Mouse (Mus musculus): ENCODE measurements around the gene Pnpla6.
"Not testable (repeated sequence)": the region's sequence is repeated elsewhere in the genome, so short reads cannot be mapped to it uniquely, and the experiment has no call there.

The Pnpla6 gene

GRCm38 (mm10) chr8:3576211-3576960 is 61.2 kb downstream of the Pnpla6 start:
- DNase-seq (ENCODE audit: low spot score in 2 of 2), result no peak

- no peak for DNase-seq (ENCODE audit: low spot score in 2 of 2)
These were observed 64.5 kb downstream of the Pnpla6 start for GRCm38 (mm10) chr8:3579390-3580364.

DNA sequence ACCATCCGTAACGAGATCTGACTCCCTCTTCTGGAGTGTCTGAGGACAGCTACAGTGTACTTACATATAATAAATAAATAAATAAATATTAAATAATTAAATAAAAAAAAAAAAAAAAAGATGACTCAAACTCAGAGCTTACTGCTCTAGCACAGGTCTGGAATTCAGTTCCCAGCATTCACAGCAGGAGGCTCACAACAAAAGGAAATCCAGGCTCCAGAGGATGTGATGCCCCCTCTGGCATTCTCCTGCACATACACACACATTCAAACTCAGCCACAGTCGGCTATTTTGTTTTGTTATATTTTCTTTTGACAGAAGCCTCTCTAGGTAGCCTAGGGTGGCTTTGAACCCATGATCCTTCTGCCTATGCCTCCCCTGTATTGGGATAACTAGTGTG is 66.8 kb downstream of the Pnpla6 start:
- not testable (repeated sequence) for DNase-seq (ENCODE audit: low spot score in 2 of 2)

DNA sequence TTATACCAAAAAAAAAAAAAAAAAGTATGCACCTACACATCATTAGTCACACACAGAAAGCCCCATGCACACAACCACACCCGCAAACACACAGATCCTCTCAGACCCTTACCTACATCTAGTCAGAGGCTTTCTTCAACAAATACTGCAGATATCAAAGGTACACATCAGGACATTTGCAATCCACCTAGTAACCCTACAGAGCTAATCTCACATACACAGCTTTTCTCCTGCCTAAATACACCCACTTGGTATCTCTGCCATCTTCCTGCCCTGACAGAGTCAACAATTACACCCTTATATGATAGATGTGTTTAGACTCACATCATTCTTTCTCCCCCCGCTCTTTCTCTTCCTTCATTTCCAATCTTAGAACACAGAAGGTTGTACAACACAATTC is 71.3 kb downstream of the Pnpla6 start:
- no peak for DNase-seq (ENCODE audit: low spot score in 2 of 2)

DNA sequence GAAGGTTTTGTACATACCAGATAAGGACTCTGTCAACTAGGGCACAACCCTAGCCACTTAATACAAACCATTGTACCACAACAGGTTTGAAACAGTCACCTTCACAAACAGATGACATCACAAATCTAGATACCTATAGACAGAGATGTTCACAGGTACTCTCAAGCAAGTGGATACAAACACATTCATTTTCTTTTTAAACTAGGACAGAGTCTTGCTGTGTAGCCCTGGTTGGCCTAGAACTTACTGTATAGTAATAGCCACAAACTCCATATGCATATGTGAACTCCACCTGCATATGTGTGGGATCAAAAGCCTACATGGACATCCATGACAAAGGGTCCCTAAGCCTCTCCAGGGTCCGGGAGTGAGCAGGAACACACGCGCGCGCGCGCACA is 71.8 kb downstream of the Pnpla6 start, which contains the start of gene Camsap3:
Gene Camsap3 (plus strand): TSS at position 301 of the 398 bp plus-strand sequence.
- DNase-seq (ENCODE audit: low spot score in 2 of 2), result no peak

DNA sequence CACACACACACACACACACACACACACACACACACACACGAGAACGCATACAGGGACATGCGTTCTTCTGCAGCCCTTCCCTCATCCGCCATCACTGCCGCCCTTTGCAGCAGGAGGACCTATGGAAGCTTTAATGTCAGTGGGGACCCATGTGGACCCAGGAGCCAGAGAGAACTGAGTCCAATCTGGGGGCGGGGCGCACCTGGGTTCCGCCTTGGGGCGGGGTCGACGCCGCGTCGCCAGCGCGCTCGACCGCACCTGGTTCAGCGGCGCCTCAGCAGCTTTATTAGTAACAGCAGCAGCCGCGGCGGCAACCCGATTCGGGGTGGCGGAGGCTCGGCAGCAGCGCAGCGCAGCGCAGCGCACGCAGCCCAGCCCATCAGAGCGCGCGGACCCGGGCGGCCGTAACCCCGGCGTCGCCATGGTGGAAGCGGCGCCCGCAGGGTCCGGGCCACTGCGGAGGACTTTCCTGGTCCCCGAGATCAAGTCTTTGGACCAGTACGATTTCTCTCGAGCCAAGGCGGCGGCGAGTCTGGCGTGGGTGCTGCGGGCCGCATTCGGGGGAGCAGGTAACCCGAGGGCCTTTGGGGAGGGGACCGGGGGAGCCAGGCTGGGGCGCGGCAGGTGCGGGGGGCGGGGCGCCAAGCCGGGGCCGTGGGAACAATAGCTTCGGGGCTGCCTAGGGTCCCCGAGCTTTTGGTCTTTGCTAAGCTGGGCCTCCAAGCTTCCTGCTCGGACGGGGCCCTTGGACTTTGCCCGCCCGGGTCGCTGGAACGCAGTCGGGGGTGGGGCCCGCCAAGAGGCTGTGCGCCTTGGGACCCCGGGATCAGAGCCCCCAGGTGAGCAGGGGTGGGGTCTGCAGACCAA is 72.4 kb downstream of the Pnpla6 start:
- peak; percentile 69 to 75 for DNase-seq (ENCODE audit: low spot score in 2 of 2)

DNA sequence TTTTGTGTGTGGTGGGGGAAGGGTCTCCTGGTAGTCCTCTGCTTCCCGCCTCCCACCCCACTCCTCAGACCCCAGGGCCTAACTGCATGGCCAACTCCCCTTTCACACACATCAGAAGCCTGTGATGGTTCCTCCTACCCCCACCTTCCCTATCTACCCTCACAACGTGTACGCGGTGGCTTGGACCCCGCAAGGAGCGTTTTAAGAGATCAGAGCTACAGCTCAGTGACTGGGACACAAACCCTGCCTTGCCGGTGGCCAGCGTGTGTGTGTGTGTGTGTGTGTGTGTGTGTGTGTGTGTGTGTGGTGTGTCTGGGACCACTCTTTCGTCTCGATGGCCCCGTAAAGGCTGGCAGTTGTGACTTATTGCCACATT is 73.1 kb downstream of the Pnpla6 start:
- DNase-seq (ENCODE audit: low spot score in 2 of 2), result no peak

DNA sequence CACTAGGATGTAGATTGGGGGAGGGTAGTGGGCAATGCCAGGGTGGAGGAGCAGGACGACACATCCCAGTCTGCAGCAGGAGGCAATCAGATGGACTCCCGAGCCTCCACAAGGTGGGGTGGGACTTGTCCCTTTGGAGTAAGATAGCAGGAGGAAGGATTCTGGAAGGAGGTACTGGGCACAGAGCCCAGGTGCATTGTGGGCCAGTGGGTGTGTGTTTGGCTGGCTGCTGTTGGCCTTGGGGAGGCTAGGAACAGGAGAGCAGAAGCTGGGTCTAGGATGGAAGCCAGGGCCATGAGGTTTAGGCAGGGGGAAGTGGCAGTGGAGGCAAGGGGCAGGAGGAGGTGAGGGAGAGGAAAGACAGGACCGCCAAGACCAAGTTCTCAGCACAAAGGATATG is 78.3 kb downstream of the Pnpla6 start:
- no peak for DNase-seq (ENCODE audit: low spot score in 2 of 2)

Data from frontal cortex, postnatal 36 days (tissue).